Mouse (Mus musculus): Measurements from ENCODE around the gene Gm572.

Gm572 gene

DNA sequence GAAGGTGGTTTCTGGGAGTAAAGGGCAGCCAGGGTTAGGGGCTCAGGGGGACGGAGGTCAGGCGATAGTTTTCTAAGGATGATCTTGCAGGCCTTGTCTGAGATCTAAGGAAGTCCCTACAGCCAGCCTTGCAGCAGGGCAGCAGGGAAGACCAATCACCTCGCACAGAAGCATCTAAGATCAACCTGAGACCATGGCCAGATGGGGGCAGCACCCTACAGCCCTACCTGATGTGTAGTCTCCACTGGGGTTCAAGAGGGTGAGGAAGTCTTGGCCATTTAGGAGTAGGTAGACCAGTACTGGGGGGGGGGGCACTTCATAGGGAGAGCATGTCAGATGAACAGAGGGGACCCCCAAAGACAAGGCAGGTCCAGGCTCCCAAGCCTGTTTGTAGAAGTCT is 72.3 kb downstream of the Gm572 start:
- DNase-seq (ENCODE audit: low spot score in 2 of 2): no peak
